Mouse (Mus musculus) testis, adult 2 months (tissue): Measurements from ENCODE around the gene Dscam. TPM values are rescaled to one million over a fixed set of nuclear protein-coding genes. Genes with fewer than 3 reads are reported as not detected.

Experiments used
- H3K27ac ChIP-seq: fragments of 200-500 bp; 2 replicates; pipeline ENCODE4 v1.5.1; 2012; ENCODE audit warnings: low read depth, low read length; ENCODE audit not compliant: control insufficient read depth, insufficient read depth
- H3K27me3 ChIP-seq: fragments of 200-500 bp; 2 replicates; pipeline ENCODE4 v1.6.1; 2012; ENCODE audit warnings: mild to moderate bottlenecking, low read length, moderate library complexity; ENCODE audit not compliant: control insufficient read depth, insufficient read depth
- H3K36me3 ChIP-seq: fragments of 200-500 bp; 2 replicates; pipeline ENCODE4 v1.6.1; 2012; ENCODE audit warnings: mild to moderate bottlenecking, low read length; ENCODE audit not compliant: control insufficient read depth, insufficient read depth
- H3K4me1 ChIP-seq: fragments of 200-500 bp; 2 replicates; pipeline ENCODE4 v1.6.1; 2012; ENCODE audit warnings: low read length; ENCODE audit not compliant: control insufficient read depth, insufficient read depth
- H3K4me3 ChIP-seq: fragments of 200-500 bp; 2 replicates; pipeline ENCODE4 v1.5.1; 2012; ENCODE audit warnings: low read depth, mild to moderate bottlenecking, low read length, moderate library complexity, mixed read lengths; ENCODE audit not compliant: control insufficient read depth
- CTCF ChIP-seq: fragments of 200-500 bp; IDR thresholded peaks from 2 replicates; pipeline ENCODE4 v1.5.1; 2012; ENCODE audit warnings: low read depth, mild to moderate bottlenecking, inconsistent platforms, low read length, moderate library complexity; ENCODE audit not compliant: control insufficient read depth, insufficient read depth, insufficient replicate concordance
- POLR2A ChIP-seq: fragments of 200-500 bp; IDR thresholded peaks from 2 replicates; pipeline ENCODE4 v1.6.1; 2012; ENCODE audit warnings: low read depth, mild to moderate bottlenecking, inconsistent platforms, low read length, moderate library complexity; ENCODE audit not compliant: control insufficient read depth
- polyA plus RNA-seq: library from polyadenylated mRNA; depleted of rRNA; stranded (reverse); fragments of >200 nt; gene quantifications from 2 replicates; pipeline ENCODE4 v1.2.3, GENCODE M21; 2012

Dscam gene
- polyA plus RNA-seq, 1 experiment, result 0.94 TPM

GRCm38 (mm10) chr16:97075920-97076572 is 94.5 kb downstream of the Dscam start:
- no peak for TF ChIP-seq CTCF
- no peak for TF ChIP-seq POLR2A
- no peak overlapping the region for H3K4me3 ChIP-seq
- H3K36me3 ChIP-seq, result no peaks in the 10 kb centered on the region
- H3K4me1 ChIP-seq, result no peaks in the 10 kb centered on the region
- no peak overlapping the region for H3K27ac ChIP-seq
- H3K27me3 ChIP-seq, result no peaks in the 10 kb centered on the region

GRCm38 (mm10) chr16:97075137-97075902 is 95.2 kb downstream of the Dscam start:
- no peaks in the 10 kb centered on the region for H3K4me1 ChIP-seq
- H3K27ac ChIP-seq, result no peak overlapping the region

GRCm38 (mm10) chr16:97073847-97074246 is 96.7 kb downstream of the Dscam start:
- H3K27me3 ChIP-seq, result no peaks in the 10 kb centered on the region
- H3K4me3 ChIP-seq, result no peak overlapping the region
- TF ChIP-seq POLR2A (no peak), CTCF (no peak)
- H3K4me1 ChIP-seq, result no peaks in the 10 kb centered on the region
- H3K27ac ChIP-seq, result no peak overlapping the region
- H3K36me3 ChIP-seq, result no peaks in the 10 kb centered on the region

More at GRCm38 (mm10) chr16:97075137-97075902, 95.2 kb downstream of the Dscam start:
- Histone ChIP-seq H3K36me3 (no peaks in the 10 kb centered on the region), H3K4me3 (no peak overlapping the region), H3K27me3 (no peaks in the 10 kb centered on the region)
- TF ChIP-seq CTCF, result no peak

- no peaks in the 10 kb centered on the region for H3K4me1 ChIP-seq
- H3K27me3 ChIP-seq, result no peaks in the 10 kb centered on the region
- no peak overlapping the region for H3K4me3 ChIP-seq
- H3K36me3 ChIP-seq, result no peaks in the 10 kb centered on the region
- TF ChIP-seq POLR2A (no peak), CTCF (no peak)
- no peak overlapping the region for H3K27ac ChIP-seq
These were observed 97.9 kb downstream of the Dscam start for GRCm38 (mm10) chr16:97072624-97073023.

- H3K27ac ChIP-seq, result no peak overlapping the region
- H3K4me1 ChIP-seq, result no peaks in the 10 kb centered on the region
- no peak for TF ChIP-seq POLR2A
- no peak for TF ChIP-seq CTCF
- no peaks in the 10 kb centered on the region for H3K36me3 ChIP-seq
- no peak overlapping the region for H3K4me3 ChIP-seq
- H3K27me3 ChIP-seq, result no peaks in the 10 kb centered on the region
These were observed 103.7 kb downstream of the Dscam start for GRCm38 (mm10) chr16:97066856-97067255.

GRCm38 (mm10) chr16:97062207-97062606 is 108.3 kb downstream of the Dscam start:
- Histone ChIP-seq H3K27ac (no peak overlapping the region), H3K36me3 (no peaks in the 10 kb centered on the region), H3K4me1 (no peaks in the 10 kb centered on the region), H3K4me3 (no peak overlapping the region), H3K27me3 (no peaks in the 10 kb centered on the region)
- TF ChIP-seq POLR2A, result no peak
- no peak for TF ChIP-seq CTCF

- no peaks in the 10 kb centered on the region for H3K36me3 ChIP-seq
- no peak overlapping the region for H3K27ac ChIP-seq
- no peaks in the 10 kb centered on the region for H3K27me3 ChIP-seq
- H3K4me3 ChIP-seq, result no peak overlapping the region
- TF ChIP-seq POLR2A, result no peak
- TF ChIP-seq CTCF, result no peak
- no peaks in the 10 kb centered on the region for H3K4me1 ChIP-seq
These were observed 109.2 kb downstream of the Dscam start for GRCm38 (mm10) chr16:97061390-97061789.
